Mouse (Mus musculus) WW6 (cell line): ENCODE results near the gene Atp6v1fnb.

Experiments used
- DNase-seq: peaks from one replicate; pipeline ENCODE4 v3.0.0-alpha.2; 2013; ENCODE audit warnings: low read depth, low spot score

Atp6v1fnb gene

GRCm38 (mm10) chr6:29467583-29468354 lies 3.5 kb upstream of the Atp6v1fnb start, which contains the start of gene Atp6v1f:
Atp6v1f (plus strand) TSS chr6:29467718.
- DNase-seq, result peak; percentile 87

- no peak for DNase-seq
Observed at GRCm38 (mm10) chr6:29468851-29469250, 2.4 kb upstream of the Atp6v1fnb start.

GRCm38 (mm10) chr6:29473941-29474691 lies 2.9 kb downstream of the Atp6v1fnb start:
- DNase-seq, result peak; percentile 71

- DNase-seq, result no peak
Observed at GRCm38 (mm10) chr6:29474736-29475135, 3.5 kb downstream of the Atp6v1fnb start.

GRCm38 (mm10) chr6:29482691-29483090 lies 11.5 kb downstream of the Atp6v1fnb start:
- DNase-seq, result no peak

GRCm38 (mm10) chr6:29484716-29485559 lies 13.7 kb downstream of the Atp6v1fnb start:
- peak; percentile 73 for DNase-seq

GRCm38 (mm10) chr6:29485951-29486350 lies 14.7 kb downstream of the Atp6v1fnb start:
- DNase-seq, result no peak

GRCm38 (mm10) chr6:29494101-29494500 lies 22.9 kb downstream of the Atp6v1fnb start:
- no peak for DNase-seq

GRCm38 (mm10) chr6:29496270-29496669 lies 25.0 kb downstream of the Atp6v1fnb start:
- no peak for DNase-seq

- no peak for DNase-seq
Observed at GRCm38 (mm10) chr6:29497791-29498190, 26.6 kb downstream of the Atp6v1fnb start.

- DNase-seq, result no peak
Observed at GRCm38 (mm10) chr6:29500177-29500576, 28.9 kb downstream of the Atp6v1fnb start.

GRCm38 (mm10) chr6:29500810-29501209 lies 29.6 kb downstream of the Atp6v1fnb start:
- no peak for DNase-seq

- no peak for DNase-seq
Observed at GRCm38 (mm10) chr6:29501599-29501998, 30.4 kb downstream of the Atp6v1fnb start.

- DNase-seq, result no peak
Observed at GRCm38 (mm10) chr6:29505493-29505892, 34.3 kb downstream of the Atp6v1fnb start.

GRCm38 (mm10) chr6:29506834-29507233 lies 35.6 kb downstream of the Atp6v1fnb start:
- DNase-seq, result no peak

- DNase-seq, result no peak
Observed at GRCm38 (mm10) chr6:29507447-29508309, 36.4 kb downstream of the Atp6v1fnb start, which contains the start of gene Kcp. Kcp (minus strand) TSS chr6:29507952.

- DNase-seq, result no peak
Observed at GRCm38 (mm10) chr6:29509086-29509485, 37.8 kb downstream of the Atp6v1fnb start.

- DNase-seq, result no peak
Observed at GRCm38 (mm10) chr6:29513284-29513683, 42.0 kb downstream of the Atp6v1fnb start.

GRCm38 (mm10) chr6:29517139-29517538 lies 45.9 kb downstream of the Atp6v1fnb start:
- DNase-seq, result no peak

- DNase-seq, result no peak
Observed at GRCm38 (mm10) chr6:29522626-29523300, 51.5 kb downstream of the Atp6v1fnb start.
